In genomic region chr13:91462893-91463481, GRCm38 (mm10) we compare ENCODE assay signal across 8 mouse cellular contexts. TPM values are rescaled to one million over a fixed set of nuclear protein-coding genes. Genes with fewer than 3 reads are reported as not detected.
A peak's percentile ranks its signal among the peaks of the same experiment; 100 is the strongest.
DNase-seq lines count a peak whose midpoint lies in the region; ATAC-seq lines count a peak whose summit lies in the region.

No protein-coding gene starts in this region.

- peak overlapping the region; percentile 70 for H3K4me2 ChIP-seq in intestine, embryonic 14.5 days (ENCODE audit: low read length)
- no peak overlapping the region for H3K4me2 ChIP-seq in intestine, embryonic 15.5 days (replicated peaks)
- peak overlapping the region; percentile 87 for H3K4me2 ChIP-seq in hindbrain, embryonic 12.5 days (replicated peaks)
- peak overlapping the region; percentile 76; the same call in 1 of the 2 replicates for H3K4me2 ChIP-seq in limb, embryonic 15.5 days
- H3K4me2 ChIP-seq in neural tube, embryonic 13.5 days = peak overlapping the region; percentile 86

- H3K4me3 ChIP-seq in intestine, embryonic 14.5 days (ENCODE audit: low read depth, low read length) = peak overlapping the region; percentile 89
- H3K4me3 ChIP-seq in intestine, embryonic 15.5 days (replicated peaks) = no peak overlapping the region
- no peak overlapping the region for H3K4me3 ChIP-seq in hindbrain, embryonic 12.5 days
- peak overlapping the region; percentile 89; the same call in 1 of the 2 replicates for H3K4me3 ChIP-seq in limb, embryonic 15.5 days
- peak overlapping the region; percentile 94 for H3K4me3 ChIP-seq in neural tube, embryonic 13.5 days

- no peak for ATAC-seq in intestine, embryonic 14.5 days (replicated peaks; ENCODE audit: low FRiP score, low TSS enrichment, low read depth)
- ATAC-seq in intestine, embryonic 15.5 days = no peak
- ATAC-seq in hindbrain, embryonic 12.5 days (ENCODE audit: low FRiP score) = no peak
- no peak for ATAC-seq in limb, embryonic 15.5 days (ENCODE audit: insufficient number of reproducible peaks, low FRiP score, low TSS enrichment, low read depth)
- ATAC-seq in neural tube, embryonic 13.5 days (ENCODE audit: low read depth) = no peak

- no peak overlapping the region for H3K27ac ChIP-seq in intestine, embryonic 14.5 days (ENCODE audit: low read depth)
- no peak overlapping the region for H3K27ac ChIP-seq in intestine, embryonic 15.5 days
- no peak overlapping the region for H3K27ac ChIP-seq in hindbrain, embryonic 12.5 days
- no peak overlapping the region for H3K27ac ChIP-seq in limb, embryonic 15.5 days
- no peak overlapping the region for H3K27ac ChIP-seq in neural tube, embryonic 13.5 days (replicated peaks)

- peaks cover 15% of the 10 kb centered on the region for H3K4me1 ChIP-seq in intestine, embryonic 14.5 days (replicated peaks; ENCODE audit: control insufficient read depth, insufficient read depth, low read length)
- peaks cover 8% of the 10 kb centered on the region for H3K4me1 ChIP-seq in intestine, embryonic 15.5 days (replicated peaks)
- H3K4me1 ChIP-seq in hindbrain, embryonic 12.5 days = peaks cover 18% of the 10 kb centered on the region
- H3K4me1 ChIP-seq in limb, embryonic 15.5 days = peaks cover 21% of the 10 kb centered on the region
- peaks cover 43% of the 10 kb centered on the region for H3K4me1 ChIP-seq in neural tube, embryonic 13.5 days (replicated peaks)

- H3K27me3 ChIP-seq in intestine, embryonic 14.5 days (replicated peaks; ENCODE audit: control insufficient read depth, insufficient read depth, low read length) = no peaks in the 10 kb centered on the region
- H3K27me3 ChIP-seq in intestine, embryonic 15.5 days (replicated peaks) = no peaks in the 10 kb centered on the region
- H3K27me3 ChIP-seq in hindbrain, embryonic 12.5 days = no peaks in the 10 kb centered on the region
- H3K27me3 ChIP-seq in limb, embryonic 15.5 days = no peaks in the 10 kb centered on the region
- H3K27me3 ChIP-seq in neural tube, embryonic 13.5 days = no peaks in the 10 kb centered on the region

- 25% methylated on average over 9 of the region's 9 CpGs for WGBS in intestine, embryonic 14.5 days
- 24% methylated on average over 9 of the region's 9 CpGs for WGBS in intestine, embryonic 15.5 days
- WGBS in hindbrain, embryonic 12.5 days = 24% methylated on average over 9 of the region's 9 CpGs
- 14% methylated on average over 9 of the region's 9 CpGs for WGBS in limb, embryonic 15.5 days
- WGBS in neural tube, embryonic 13.5 days = 23% methylated on average over 9 of the region's 9 CpGs

- DNase-seq in intestine, embryonic 14.5 days (ENCODE audit: low spot score) = no peak
- peak; percentile 20 to 51 for DNase-seq in cerebellum, postnatal 25 days
- no peak for DNase-seq in spleen, postnatal 14 days (ENCODE audit: low spot score in 2 of 2)
- no peak for DNase-seq in left cerebral cortex, adult 8-10 months (ENCODE audit: low spot score in 2 of 2)

- H3K9me3 ChIP-seq in intestine, embryonic 14.5 days (ENCODE audit: control insufficient read depth, low read length) = no peaks in the 10 kb centered on the region
- no peaks in the 10 kb centered on the region for H3K9me3 ChIP-seq in intestine, embryonic 15.5 days
- no peaks in the 10 kb centered on the region for H3K9me3 ChIP-seq in hindbrain, embryonic 12.5 days (replicated peaks)
- no peaks in the 10 kb centered on the region for H3K9me3 ChIP-seq in limb, embryonic 15.5 days
- H3K9me3 ChIP-seq in neural tube, embryonic 13.5 days = no peaks in the 10 kb centered on the region

- H3K36me3 ChIP-seq in intestine, embryonic 14.5 days (ENCODE audit: control insufficient read depth, insufficient read depth, low read length) = no peaks in the 10 kb centered on the region
- no peaks in the 10 kb centered on the region for H3K36me3 ChIP-seq in intestine, embryonic 15.5 days
- H3K36me3 ChIP-seq in hindbrain, embryonic 12.5 days = no peaks in the 10 kb centered on the region
- H3K36me3 ChIP-seq in limb, embryonic 15.5 days = no peaks in the 10 kb centered on the region
- H3K36me3 ChIP-seq in neural tube, embryonic 13.5 days = no peaks in the 10 kb centered on the region

- H3K9ac ChIP-seq in intestine, embryonic 14.5 days (ENCODE audit: low read length) = no peak overlapping the region
- H3K9ac ChIP-seq in intestine, embryonic 15.5 days = no peak overlapping the region
- no peak overlapping the region for H3K9ac ChIP-seq in hindbrain, embryonic 12.5 days
- no peak overlapping the region for H3K9ac ChIP-seq in limb, embryonic 15.5 days
- no peak overlapping the region for H3K9ac ChIP-seq in neural tube, embryonic 13.5 days

RNA-seq across cellular contexts. Expression of gene Ssbp2, which starts 2.9 kb away (rescaled TPM):
- 110 and 128 TPM in 2 replicates for polyA plus RNA-seq in intestine, embryonic 14.5 days (2014; fragmentation: Nextera tagmentation; extraction: Ambion mirVana)
- polyA plus RNA-seq in intestine, embryonic 15.5 days (2015; fragmentation: Nextera tagmentation; extraction: Ambion mirVana) = 77.4 and 79.3 TPM in 2 replicates
- 153 and 159 TPM in 2 replicates for polyA plus RNA-seq in hindbrain, embryonic 12.5 days (2016; fragmentation: Nextera tagmentation; extraction: Ambion mirVana)
- 164 and 167 TPM in 2 replicates for polyA plus RNA-seq in limb, embryonic 15.5 days (2015; fragmentation: Nextera tagmentation; extraction: Ambion mirVana)
- polyA plus RNA-seq in neural tube, embryonic 13.5 days (2015; fragmentation: Nextera tagmentation; extraction: Ambion mirVana) = 162 and 172 TPM in 2 replicates
- total RNA-seq in left cerebral cortex, adult 8-10 months (2022) = 100 to 1,000 TPM; 145 to 156 (median 149) TPM

Comparison
In these comparisons a context has a peak if more than half of its experiments do, and no peak if none do; other contexts are left out.
1. H3K4me3 ChIP-seq: peak in intestine, embryonic 14.5 days (single experiment), limb, embryonic 15.5 days (single experiment) and neural tube, embryonic 13.5 days (single experiment); none in intestine, embryonic 15.5 days (single experiment) and hindbrain, embryonic 12.5 days (single experiment).
2. DNase-seq: peak in cerebellum, postnatal 25 days (2 of 2); none in intestine, embryonic 14.5 days (single experiment), spleen, postnatal 14 days (0 of 2) and left cerebral cortex, adult 8-10 months (0 of 2).